Mouse (Mus musculus) embryonic fibroblast, embryonic 13.5 days (primary cell): ENCODE results near the gene Gucy2c.

Experiments used
- CTCF ChIP-seq: IDR thresholded peaks from 2 replicates; pipeline ENCODE4 v1.5.1; 2011; ENCODE audit warnings: mild to moderate bottlenecking, control low read depth, low read length, moderate library complexity, borderline replicate concordance; ENCODE audit not compliant: insufficient read depth
- POLR2A ChIP-seq: IDR thresholded peaks from 2 replicates; pipeline ENCODE4 v1.6.1; 2011; ENCODE audit warnings: low read depth, mild to moderate bottlenecking, control low read depth, low read length, moderate library complexity

GRCm38 (mm10) chr6:136689790-136690413, 91.7 kb downstream of the Gucy2c start:
- TF ChIP-seq CTCF: no peak
- no peak for TF ChIP-seq POLR2A
